ENCODE assay signal across 17 mouse cellular contexts in genomic region chr7:136395838-136396237, GRCm38 (mm10).
DNase-seq lines count a peak whose midpoint lies in the region; ATAC-seq and TF ChIP-seq lines count a peak whose summit lies in the region.
"Had no signal": no experiment of that assay in that cellular context is flagged by ENCODE, and none has a peak within 500 bp of the region (broad histone marks: within the 10 kb centered on the region; RNA-seq: fewer than 3 reads in every experiment).

No protein-coding gene starts in this region.

- H3K4me1 ChIP-seq in midbrain, embryonic 14.5 days (ENCODE audit: control insufficient read depth, insufficient read depth, low read length): no peaks in the 10 kb centered on the region
- H3K4me1 ChIP-seq in midbrain, embryonic 10.5 days: peaks cover 11% of the 10 kb centered on the region; the same call in 1 of the 2 replicates
- H3K4me1 ChIP-seq: midbrain, embryonic 12.5 days; neural tube, embryonic 12.5 days had no signal

- peak; percentile 9; the same call in 1 of the 2 replicates for TF ChIP-seq CTCF in gastrocnemius, adult 2 months (IDR thresholded peaks at IDR 0.05)

- no peaks in the 10 kb centered on the region for H3K9me3 ChIP-seq in midbrain, embryonic 14.5 days (ENCODE audit: control insufficient read depth, low read length)
- no peaks in the 10 kb centered on the region for H3K9me3 ChIP-seq in midbrain, embryonic 10.5 days (replicated peaks)
- H3K9me3 ChIP-seq: midbrain, embryonic 12.5 days; neural tube, embryonic 12.5 days had no signal

- H3K4me3 ChIP-seq in gastrocnemius, adult 2 months: no peak overlapping the region
- no peak overlapping the region for H3K4me3 ChIP-seq in midbrain, embryonic 14.5 days (replicated peaks; ENCODE audit: low read depth, low read length)
- no peak overlapping the region for H3K4me3 ChIP-seq in midbrain, embryonic 10.5 days
- H3K4me3 ChIP-seq: midbrain, embryonic 12.5 days; neural tube, embryonic 12.5 days had no signal

- no peaks in the 10 kb centered on the region for H3K27me3 ChIP-seq in midbrain, embryonic 14.5 days (ENCODE audit: control insufficient read depth, insufficient read depth, low read length)
- no peaks in the 10 kb centered on the region for H3K27me3 ChIP-seq in midbrain, embryonic 10.5 days (ENCODE audit: low read depth, poor library complexity, severe bottlenecking)
- H3K27me3 ChIP-seq: midbrain, embryonic 12.5 days; neural tube, embryonic 12.5 days had no signal

- ATAC-seq in midbrain, embryonic 14.5 days (ENCODE audit: low FRiP score, low TSS enrichment): no peak
- ATAC-seq: activated CD4-positive, CD25-positive, alpha-beta regulatory T cell, adult 4 months had no signal

- peak; percentile 32 for DNase-seq in gastrocnemius, adult 2 months
- DNase-seq in gastrocnemius, postnatal 4 days (ENCODE audit: low spot score in 2 of 2): no peak
- peak; percentile 30 for DNase-seq in kidney, adult 9 months
- DNase-seq in kidney, postnatal 36 days: no peak
- peak; percentile 39 for DNase-seq in midbrain, embryonic 14.5 days
- DNase-seq in midbrain, embryonic 10.5 days (ENCODE audit: low spot score): no peak
- DNase-seq in retina, embryonic 14.5 days (ENCODE audit: low spot score): no peak
- DNase-seq: adrenal gland, postnatal 36 days; gastrocnemius, postnatal 25 days; kidney, postnatal 10 days; lung, postnatal 14 days; thymus, postnatal 25 days had no signal

- intact Hi-C loops in gastrocnemius, adult 2 months (cut with DNase I): no loop called here

- 63% methylated on average over 2 of the region's 2 CpGs for WGBS in midbrain, embryonic 14.5 days
- WGBS in midbrain, embryonic 10.5 days: 69% methylated on average over 2 of the region's 2 CpGs

- H3K4me2 ChIP-seq in midbrain, embryonic 14.5 days (ENCODE audit: low read length): no peak overlapping the region
- H3K4me2 ChIP-seq: liver, embryonic 11.5 days; midbrain, embryonic 12.5 days; neural tube, embryonic 12.5 days had no signal

- no peak overlapping the region for H3K27ac ChIP-seq in gastrocnemius, adult 2 months
- no peak overlapping the region for H3K27ac ChIP-seq in midbrain, embryonic 14.5 days (replicated peaks; ENCODE audit: low read depth, low read length)
- H3K27ac ChIP-seq in midbrain, embryonic 10.5 days (replicated peaks): no peak overlapping the region
- H3K27ac ChIP-seq: midbrain, embryonic 12.5 days; neural tube, embryonic 12.5 days; stomach, postnatal 0 days had no signal

- no peaks in the 10 kb centered on the region for H3K36me3 ChIP-seq in midbrain, embryonic 14.5 days (ENCODE audit: control insufficient read depth, insufficient read depth, low read length)
- H3K36me3 ChIP-seq in midbrain, embryonic 10.5 days: no peaks in the 10 kb centered on the region
- H3K36me3 ChIP-seq: midbrain, embryonic 12.5 days; neural tube, embryonic 12.5 days had no signal

- no peak overlapping the region for H3K9ac ChIP-seq in midbrain, embryonic 14.5 days (replicated peaks; ENCODE audit: low read length)
- H3K9ac ChIP-seq: midbrain, embryonic 12.5 days; neural tube, embryonic 12.5 days had no signal

Comparison
In these comparisons a context has a peak if more than half of its experiments do, and no peak if none do; other contexts are left out.
1. DNase-seq: peak in gastrocnemius, adult 2 months (single experiment), kidney, adult 9 months (single experiment) and midbrain, embryonic 14.5 days (single experiment); none in gastrocnemius, postnatal 4 days (0 of 2), kidney, postnatal 36 days (0 of 2), midbrain, embryonic 10.5 days (single experiment) and retina, embryonic 14.5 days (single experiment).